Mouse (Mus musculus) bone marrow, adult 2 months (tissue): ENCODE data around the gene Pdxp.

ENCODE experiments used
- CTCF ChIP-seq: fragments of 200-500 bp; IDR thresholded peaks from 2 replicates; pipeline ENCODE4 v1.5.1; 2011; ENCODE audit warnings: low read length, control low read depth; ENCODE audit not compliant: control insufficient read depth, insufficient read depth
- POLR2A ChIP-seq: fragments of 200-500 bp; IDR thresholded peaks from 2 replicates; pipeline ENCODE4 v1.6.1; 2011; ENCODE audit warnings: low read depth, mild to moderate bottlenecking, control low read depth, low read length, borderline replicate concordance; ENCODE audit not compliant: control insufficient read depth

- no peak for TF ChIP-seq POLR2A
- no peak for TF ChIP-seq CTCF
These were observed 19.0 kb upstream of the Pdxp start for GRCm38 (mm10) chr15:78894726-78895125.
